Mouse (Mus musculus): Measurements from ENCODE around the gene Asap2.

The Asap2 gene

DNA sequence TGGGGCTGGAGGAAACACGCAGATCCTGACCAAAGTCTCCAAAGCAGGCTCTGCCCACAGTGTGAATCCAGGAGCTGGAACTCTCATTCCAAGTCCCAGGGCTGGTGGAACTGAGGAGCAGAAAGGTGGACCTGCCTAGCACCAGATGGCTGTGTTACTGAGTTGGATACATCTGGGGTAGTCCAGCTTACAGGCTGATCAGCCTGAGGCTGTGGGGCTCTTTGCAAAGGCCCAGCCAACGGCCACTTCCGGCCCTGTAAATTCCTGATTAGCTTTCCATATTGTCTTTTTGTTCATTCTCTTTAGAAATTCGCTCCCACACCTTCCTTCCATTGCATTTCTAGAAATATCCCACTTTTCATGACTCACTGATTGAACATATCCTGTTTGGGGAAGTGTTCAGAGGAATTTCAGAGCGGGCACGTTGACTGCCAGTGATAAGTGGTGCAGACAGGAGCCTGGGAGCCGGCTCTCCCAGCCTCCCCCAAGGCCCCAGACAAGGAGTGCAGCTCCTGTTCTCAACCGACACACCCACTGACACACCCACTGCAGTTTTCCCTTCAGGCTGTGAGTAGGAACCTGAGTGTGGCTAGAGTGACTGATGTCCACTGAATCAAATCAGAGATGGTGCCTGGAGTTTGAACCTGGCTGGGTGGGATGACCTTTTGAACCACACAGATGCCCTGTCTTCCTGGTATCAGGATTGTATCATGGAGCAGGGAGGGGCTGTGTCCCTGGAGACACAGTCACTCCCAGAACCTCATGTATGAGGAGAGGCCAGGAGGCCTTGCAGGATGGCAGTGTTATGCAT, 145.6 kb downstream of the Asap2 start:
- TF ChIP-seq GATA4 (IDR thresholded peaks at IDR 0.05; ENCODE audit: insufficient replicate concordance, low read length) = no peak

DNA sequence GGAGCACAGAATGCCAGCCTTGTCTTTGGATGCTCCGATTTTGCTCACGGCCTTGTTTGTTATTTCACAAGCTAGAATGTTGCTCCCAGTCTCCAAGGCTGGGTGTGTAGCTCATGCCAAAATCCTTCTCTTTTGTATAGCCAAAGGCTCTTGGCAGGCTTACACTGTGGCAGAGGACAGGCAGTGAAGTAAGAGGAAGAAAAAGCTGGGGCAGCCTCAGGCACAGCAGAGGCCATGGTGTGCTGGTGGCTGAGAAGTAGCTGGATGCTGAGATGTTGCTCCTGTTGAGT, 146.1 kb downstream of the Asap2 start:
- no peak for TF ChIP-seq GATA4 (IDR thresholded peaks at IDR 0.05; ENCODE audit: insufficient replicate concordance, low read length)

DNA sequence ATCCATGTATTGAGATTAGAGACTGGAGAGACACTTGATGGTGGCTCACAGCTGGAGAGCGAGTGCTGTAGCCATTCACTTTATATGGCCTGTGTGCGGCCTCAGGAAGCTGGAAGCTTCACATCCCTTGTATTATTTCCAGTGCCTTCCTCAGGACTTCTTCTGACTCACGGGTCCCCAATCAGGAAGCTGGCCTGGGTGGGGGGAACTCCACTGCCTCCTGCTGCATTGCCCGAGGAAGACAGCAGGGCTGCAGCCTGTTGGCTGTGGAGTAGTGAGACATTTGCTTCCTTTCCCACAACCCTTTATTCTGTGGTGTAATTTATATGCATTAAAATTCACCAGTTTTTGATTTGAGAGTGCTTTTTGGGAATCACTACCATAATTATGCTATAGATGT, 149.3 kb downstream of the Asap2 start:
- TF ChIP-seq GATA4 (IDR thresholded peaks at IDR 0.05; ENCODE audit: insufficient replicate concordance, low read length) = no peak

DNA sequence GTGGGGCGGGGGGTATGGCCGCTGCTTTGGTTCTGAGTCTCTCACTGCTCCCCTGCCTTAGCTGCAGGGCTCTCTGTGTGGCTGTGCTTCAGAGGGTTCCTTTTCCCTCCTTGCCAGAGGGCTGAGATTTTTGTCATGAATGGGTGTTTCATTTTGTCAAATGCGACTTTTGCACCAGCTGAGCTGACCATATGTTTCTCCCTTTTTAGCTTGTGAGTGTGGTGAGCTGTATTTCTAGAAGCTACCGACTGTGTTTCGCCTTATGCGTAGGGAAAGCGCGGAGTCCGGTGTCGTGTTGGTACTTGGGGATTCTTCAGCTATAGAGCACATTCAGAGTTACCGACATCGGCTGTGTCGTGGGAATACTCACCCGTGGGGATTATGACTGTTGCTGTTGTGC, 149.9 kb downstream of the Asap2 start:
- no peak for TF ChIP-seq GATA4 (IDR thresholded peaks at IDR 0.05; ENCODE audit: insufficient replicate concordance, low read length)

DNA sequence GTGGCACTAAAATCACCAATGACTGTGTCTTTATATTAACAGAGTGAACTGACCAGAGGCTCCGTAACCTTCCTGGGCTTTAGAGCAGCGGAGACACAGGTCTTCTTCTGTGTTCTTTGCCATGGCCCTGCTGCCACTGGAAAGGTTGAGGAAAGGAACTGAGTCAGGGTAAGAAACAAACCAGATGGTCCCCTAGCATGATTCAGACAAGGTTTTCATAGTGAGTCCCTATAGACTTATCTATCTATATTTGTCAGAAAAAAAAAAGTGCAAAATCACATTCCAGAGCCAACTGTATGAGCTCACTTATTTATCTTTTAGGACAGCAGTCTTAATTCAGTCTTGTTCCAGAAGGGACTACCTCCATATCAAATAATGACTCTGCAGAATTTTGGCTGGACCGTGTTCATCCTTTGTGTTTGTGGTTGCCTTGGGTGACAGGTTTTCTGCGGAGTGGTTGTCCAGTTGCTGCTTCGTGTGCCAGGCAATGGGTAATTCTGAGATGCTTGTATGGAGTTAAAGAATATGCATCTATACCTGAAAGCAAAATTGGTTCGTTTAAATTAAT, 150.6 kb downstream of the Asap2 start:
- no peak for TF ChIP-seq GATA4 (IDR thresholded peaks at IDR 0.05; ENCODE audit: insufficient replicate concordance, low read length)

DNA sequence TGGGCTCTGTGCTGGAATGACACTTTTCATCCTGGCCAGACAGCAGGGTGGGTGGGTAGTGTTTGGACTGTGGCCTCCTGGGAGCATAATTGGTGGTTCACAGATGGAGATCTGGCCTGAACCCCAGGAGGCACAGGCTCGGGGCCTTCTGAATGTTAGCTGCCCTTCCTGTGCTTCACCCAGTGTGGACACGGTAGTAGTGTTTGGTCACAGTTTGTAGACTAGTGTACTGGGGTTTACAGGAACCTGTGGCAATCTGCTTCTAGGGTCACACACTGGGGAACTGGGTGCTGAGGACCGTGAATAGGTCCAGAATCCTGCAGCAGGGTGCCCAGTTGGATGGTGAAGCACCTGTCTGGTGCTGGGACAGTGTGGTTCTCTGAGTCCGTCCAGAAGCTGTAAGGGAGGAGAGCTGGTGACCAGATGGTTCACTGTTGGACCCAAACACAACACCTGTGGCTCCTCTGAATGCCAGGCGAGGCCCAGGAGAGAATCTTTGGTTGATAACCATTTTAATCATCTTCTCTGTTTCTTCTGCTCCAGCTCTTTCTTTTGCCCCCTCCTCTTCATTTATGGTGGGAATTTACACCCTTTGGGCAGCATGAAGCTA, 151.5 kb downstream of the Asap2 start:
- TF ChIP-seq GATA4 (IDR thresholded peaks at IDR 0.05; ENCODE audit: insufficient replicate concordance, low read length) = no peak

DNA sequence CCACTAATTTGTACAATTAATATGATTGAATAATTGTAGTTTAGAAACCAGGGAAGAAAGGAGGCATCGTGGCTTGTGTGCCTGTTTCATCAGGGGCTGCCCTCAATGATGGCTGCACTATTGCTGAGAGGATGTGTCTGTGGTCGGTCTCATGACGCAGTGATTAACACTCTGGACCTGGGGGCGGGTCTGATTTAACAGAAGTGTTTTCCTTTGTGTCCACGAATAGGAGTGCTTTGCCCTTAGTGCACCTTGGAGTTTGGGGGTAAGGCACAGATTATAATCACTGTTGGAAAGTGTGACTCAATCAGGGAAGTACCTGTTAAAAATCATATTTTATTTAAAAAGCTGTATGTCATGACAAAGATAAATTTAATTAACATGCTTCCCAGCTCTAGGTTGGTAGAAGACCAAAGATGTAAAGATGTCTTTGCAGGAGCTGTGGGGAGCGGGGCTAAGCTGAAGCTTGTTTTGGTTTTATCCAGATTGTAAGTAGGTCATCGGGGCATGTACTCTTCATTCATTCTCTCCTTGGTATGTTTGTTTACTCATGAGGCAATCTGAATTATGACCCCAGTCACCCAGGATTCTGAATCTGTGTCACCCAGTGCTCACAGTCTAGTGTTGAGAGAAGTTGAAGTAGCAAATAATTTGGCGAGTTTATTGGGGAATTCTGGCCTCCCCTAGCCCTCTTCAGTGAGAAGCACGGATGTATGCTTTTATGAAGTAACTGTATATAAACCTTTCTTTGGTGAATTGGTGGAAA, 152.4 kb downstream of the Asap2 start:
- no peak for TF ChIP-seq GATA4 (IDR thresholded peaks at IDR 0.05; ENCODE audit: insufficient replicate concordance, low read length)

DNA sequence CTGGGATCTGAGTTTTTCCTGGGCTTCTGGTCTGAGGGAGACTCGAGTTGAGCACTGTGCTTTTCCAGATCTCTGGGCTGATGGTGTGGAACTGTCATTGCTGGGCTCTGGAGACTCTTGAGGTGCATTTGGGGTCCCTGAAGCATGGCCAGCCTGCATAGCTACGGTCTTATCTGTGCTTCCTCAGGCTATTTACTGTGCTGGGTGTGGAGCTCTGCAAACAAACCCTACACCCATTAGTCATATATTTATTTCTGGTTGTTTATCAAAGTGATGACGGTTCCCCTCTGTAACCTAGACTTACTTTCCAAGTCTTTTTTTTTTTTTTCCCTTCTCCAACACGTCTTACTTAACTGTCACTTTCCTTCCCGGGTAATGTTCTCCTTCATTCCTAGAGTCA, 154.3 kb downstream of the Asap2 start:
- no peak for TF ChIP-seq GATA4 (IDR thresholded peaks at IDR 0.05; ENCODE audit: insufficient replicate concordance, low read length)

DNA sequence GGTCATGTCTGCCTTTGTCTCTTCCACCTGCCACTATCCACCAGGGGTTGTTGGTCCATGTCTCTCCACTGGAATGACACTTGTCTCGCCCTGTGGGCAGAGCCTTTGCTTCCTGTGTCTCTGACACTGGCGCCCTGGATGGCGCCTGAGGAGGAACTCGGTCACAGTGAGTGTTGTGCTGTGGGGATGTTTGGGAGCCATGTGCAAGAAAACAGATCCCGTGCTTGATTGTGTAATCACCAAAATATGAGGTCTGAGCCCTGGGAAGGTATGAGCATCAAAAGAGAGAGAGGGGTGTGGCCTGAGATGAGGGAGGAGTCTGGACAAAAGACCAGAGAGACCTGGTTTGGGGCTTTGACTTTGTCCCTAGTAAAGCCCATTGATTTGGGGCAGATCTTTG, 154.8 kb downstream of the Asap2 start:
- TF ChIP-seq GATA4 (IDR thresholded peaks at IDR 0.05; ENCODE audit: insufficient replicate concordance, low read length) = no peak

DNA sequence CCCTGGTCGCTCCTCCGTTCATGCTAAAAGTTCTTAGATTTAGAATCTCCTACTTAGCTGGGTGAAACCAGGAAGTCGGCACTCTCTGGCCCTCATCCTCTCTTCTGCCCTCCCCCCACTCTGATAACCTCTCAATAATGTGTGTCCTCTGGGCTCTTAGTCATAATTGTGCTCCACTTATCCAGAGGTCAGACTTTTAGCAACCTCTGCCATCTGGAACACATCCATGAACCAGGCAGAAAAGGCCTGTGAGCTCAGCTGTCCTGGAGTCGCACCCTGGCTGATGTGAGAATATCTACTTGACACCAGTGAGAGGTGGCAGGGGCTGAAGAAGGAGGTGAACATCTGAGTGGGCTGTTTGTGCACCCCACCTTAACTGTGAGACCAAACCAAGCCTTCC, 156.6 kb downstream of the Asap2 start:
- no peak for TF ChIP-seq GATA4 (IDR thresholded peaks at IDR 0.05; ENCODE audit: insufficient replicate concordance, low read length)

DNA sequence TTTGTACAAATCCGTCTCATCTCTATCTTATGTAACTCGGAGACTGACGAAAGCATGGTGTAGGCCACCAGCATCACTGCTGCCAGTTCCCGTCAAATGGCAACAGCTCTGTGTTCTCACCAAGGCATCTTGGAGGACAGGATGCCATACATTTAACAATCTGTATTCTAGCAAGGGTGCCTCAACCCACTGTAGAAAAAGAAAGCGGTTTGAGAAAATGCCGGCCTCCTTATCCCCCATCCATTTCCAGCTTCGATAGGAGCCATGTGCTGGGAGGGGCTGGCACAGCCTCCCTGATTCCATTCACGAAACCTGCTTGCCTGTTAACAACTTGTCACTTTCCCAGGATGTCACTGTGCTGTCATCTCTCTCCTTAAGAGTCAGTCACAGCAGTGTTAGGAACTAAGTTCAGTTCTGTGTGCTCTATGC, 163.0 kb downstream of the Asap2 start:
- no peak for TF ChIP-seq GATA4 (IDR thresholded peaks at IDR 0.05; ENCODE audit: insufficient replicate concordance, low read length)

DNA sequence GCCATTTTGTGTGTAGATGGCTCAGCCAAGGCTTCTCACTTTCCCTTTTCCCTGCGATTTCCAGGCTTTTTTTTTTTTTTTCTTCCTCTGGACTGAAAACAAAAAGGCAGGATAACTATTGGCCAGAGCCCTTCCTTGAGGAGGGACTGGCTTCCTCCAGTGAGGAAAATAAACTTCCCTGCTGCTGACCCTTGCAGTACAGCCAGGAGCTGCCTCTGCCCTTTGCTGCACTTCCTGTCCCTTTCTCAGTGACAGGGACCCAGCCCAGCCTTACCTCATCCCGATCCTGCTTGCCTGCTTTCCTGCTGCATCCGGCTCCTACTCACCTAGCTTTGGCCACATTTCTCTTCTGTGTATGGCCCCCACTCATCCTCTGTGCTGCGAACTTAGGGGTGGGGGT, 164.8 kb downstream of the Asap2 start:
- no peak for TF ChIP-seq GATA4 (IDR thresholded peaks at IDR 0.05; ENCODE audit: insufficient replicate concordance, low read length)

DNA sequence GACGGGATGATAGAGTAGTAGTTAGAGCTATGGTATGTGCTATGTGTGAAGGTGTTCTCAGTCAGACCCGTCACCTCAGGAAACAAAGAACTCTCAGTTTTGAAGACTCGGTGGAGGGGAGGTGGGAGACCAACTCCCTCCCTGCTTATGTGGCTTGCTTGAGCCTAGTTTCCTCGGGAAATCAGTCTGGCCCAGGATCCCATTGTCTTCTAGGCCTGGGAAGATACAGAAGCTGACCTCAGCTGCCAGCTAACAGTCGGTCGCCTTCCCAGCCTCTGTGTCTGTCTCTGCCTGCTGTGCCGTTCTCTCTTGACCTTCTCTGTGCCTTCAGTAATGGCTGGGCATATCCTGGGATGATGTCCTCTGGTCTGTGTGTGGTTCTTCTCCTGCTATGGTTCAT, 169.0 kb downstream of the Asap2 start:
- TF ChIP-seq GATA4 (IDR thresholded peaks at IDR 0.05; ENCODE audit: insufficient replicate concordance, low read length) = no peak

DNA sequence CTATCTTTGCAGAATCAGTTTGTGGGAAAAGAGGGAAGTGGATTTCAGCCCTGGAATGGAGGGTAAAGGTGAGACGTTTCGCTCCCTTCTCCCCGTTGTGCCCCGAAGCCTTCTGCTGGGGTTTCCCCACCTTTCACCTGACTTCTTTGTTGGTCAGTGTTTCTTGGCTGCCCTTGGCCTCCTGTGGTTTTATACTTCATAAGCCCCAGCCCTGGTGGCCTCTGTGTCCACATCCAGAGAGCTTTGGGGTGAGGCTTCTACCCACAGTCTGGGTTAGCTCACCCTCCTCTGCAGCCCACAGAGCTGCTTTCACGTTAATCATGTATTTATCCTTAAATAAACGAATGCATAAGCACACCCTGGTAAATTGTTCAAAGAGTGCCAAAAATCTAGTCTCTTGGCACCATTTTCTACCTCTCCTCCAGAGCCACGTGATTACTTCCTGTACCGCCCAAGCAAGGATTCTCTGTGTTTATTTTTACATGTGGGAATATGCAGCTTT, 170.1 kb downstream of the Asap2 start:
- no peak for TF ChIP-seq GATA4 (IDR thresholded peaks at IDR 0.05; ENCODE audit: insufficient replicate concordance, low read length)

DNA sequence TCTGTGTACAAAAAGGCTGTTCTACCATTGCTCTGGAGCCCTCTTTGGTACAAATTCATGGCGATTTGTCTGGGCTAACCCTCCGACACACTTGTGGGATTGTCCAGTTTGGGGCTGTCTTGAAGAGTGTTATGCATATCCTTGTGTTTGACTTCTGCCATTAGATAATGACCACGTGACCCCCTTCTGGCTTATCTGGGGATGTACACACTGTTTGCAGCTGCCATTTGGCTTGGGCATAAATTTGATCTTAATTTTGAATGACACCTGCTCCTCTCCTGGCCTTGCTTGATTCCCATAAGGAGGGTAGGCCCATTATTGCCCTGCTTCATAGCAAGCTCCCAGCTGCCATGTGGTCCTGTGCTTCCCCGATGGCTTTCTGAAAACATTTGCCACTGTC, 171.6 kb downstream of the Asap2 start:
- TF ChIP-seq GATA4 (IDR thresholded peaks at IDR 0.05; ENCODE audit: insufficient replicate concordance, low read length) = no peak

DNA sequence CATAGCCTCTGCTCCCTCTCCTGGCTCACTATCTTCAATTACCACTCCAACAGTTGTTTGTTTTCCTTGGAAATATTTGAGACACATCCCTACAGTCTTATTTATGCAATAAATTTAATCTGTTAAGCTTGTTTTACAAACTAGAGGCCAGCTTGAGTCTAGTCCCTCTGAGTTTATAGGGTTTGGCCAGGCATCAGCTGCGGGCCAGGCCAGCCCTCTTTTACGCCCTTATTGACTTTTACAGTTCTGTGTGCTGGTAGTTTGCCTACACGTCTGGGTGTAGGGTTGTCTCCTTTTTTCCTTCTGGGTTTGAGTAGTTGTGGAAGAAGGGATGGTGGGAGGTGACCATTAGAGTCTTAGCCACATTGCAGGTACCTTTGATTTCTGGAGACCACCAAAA, 173.4 kb downstream of the Asap2 start:
- no peak for TF ChIP-seq GATA4 (IDR thresholded peaks at IDR 0.05; ENCODE audit: insufficient replicate concordance, low read length)

Data from liver, adult (tissue).